Mouse (Mus musculus) forebrain, embryonic 15.5 days (tissue): Measurements from ENCODE around the gene Gm10197. TPM values are rescaled to one million over a fixed set of nuclear protein-coding genes. Genes with fewer than 3 reads are reported as not detected.
"Not testable (repeated sequence)": the region's sequence is repeated elsewhere in the genome, so short reads cannot be mapped to it uniquely, and the experiment has no call there.

Experiments used
- ATAC-seq: fragments of 200-750 bp; cut with Nextera tagmentation; replicated peaks from 2 replicates; pipeline ENCODE4 v1.8.0; 2017; ENCODE audit warnings: mild to moderate bottlenecking, moderate TSS enrichment, moderate library complexity
- H3K27ac ChIP-seq: fragments of 300-500 bp; sonication (generic); replicated peaks from 2 replicates; pipeline ENCODE4 v1.5.1; 2015; ENCODE audit warnings: mild to moderate bottlenecking, inconsistent platforms
- H3K27me3 ChIP-seq: fragments of 300-500 bp; sonication (generic); 2 replicates; pipeline ENCODE4 v1.6.1; 2015; ENCODE audit warnings: inconsistent platforms
- H3K36me3 ChIP-seq: fragments of 300-500 bp; sonication (generic); 2 replicates; pipeline ENCODE4 v1.6.1; 2015; ENCODE audit warnings: mild to moderate bottlenecking, inconsistent platforms
- H3K4me1 ChIP-seq: fragments of 300-500 bp; sonication (generic); 2 replicates; pipeline ENCODE4 v1.6.1; 2015; ENCODE audit warnings: inconsistent platforms
- H3K4me2 ChIP-seq: fragments of 300-500 bp; sonication (generic); replicated peaks from 2 replicates; pipeline ENCODE4 v1.6.1; 2015; ENCODE audit warnings: mild to moderate bottlenecking, inconsistent platforms
- H3K4me3 ChIP-seq: fragments of 300-500 bp; sonication (generic); 2 replicates; pipeline ENCODE4 v1.5.1; 2015; ENCODE audit warnings: mild to moderate bottlenecking, inconsistent platforms
- H3K9ac ChIP-seq: fragments of 300-500 bp; sonication (generic); replicated peaks from 2 replicates; pipeline ENCODE4 v1.6.1; 2015; ENCODE audit warnings: mild to moderate bottlenecking, inconsistent platforms
- H3K9me3 ChIP-seq: fragments of 300-500 bp; sonication (generic); 2 replicates; pipeline ENCODE4 v1.6.1; 2016; ENCODE audit warnings: inconsistent platforms
- WGBS: fragments of 180-500 bp; shearing (Covaris S2); methylation state at CpG from one replicate; pipeline ENCODE4 v1.1.7; 2015; ENCODE audit warnings: mixed read lengths; 5-methylcytosine and 5-hydroxymethylcytosine counted together
- polyA plus RNA-seq: library from polyadenylated mRNA; unstranded; fragments of >200 nt; fragmentation: Nextera tagmentation; extraction: Ambion mirVana; gene quantifications from 2 replicates; pipeline ENCODE4 v1.2.1, GENCODE M21; 2015

The Gm10197 gene
- polyA plus RNA-seq, 1 experiment from 2014 or later = not detected

DNA sequence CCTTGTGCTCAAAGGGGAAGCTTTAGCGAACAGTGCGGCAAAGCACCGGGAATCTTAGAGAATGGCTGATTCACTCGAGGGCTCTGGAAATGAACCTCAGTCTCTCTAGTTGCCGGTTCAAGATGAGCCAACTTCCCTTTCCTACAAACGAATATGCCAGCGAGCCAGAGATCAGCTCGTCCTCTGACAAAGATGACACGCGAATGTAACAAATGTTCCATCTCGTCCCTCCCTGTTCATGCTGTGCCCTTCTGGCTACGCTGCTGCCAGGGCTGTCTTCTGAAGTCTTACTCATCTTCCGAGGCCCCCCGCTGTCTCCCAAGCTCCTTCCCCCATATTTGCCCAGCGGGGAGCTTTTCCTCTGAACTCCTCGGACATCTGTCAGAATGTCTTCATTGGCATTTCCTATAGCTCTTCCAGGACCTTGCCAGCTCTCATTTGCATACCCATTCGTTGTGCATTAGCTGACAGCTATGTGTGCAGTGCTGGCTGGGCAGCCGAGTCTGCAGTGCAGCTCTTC is 33.3 kb upstream of the Gm10197 start:
- Histone ChIP-seq H3K36me3 (no peaks in the 10 kb centered on the region), H3K4me1 (no peaks in the 10 kb centered on the region), H3K4me2 (no peak overlapping the region), H3K27ac (no peak overlapping the region), H3K4me3 (no peak overlapping the region), H3K9ac (no peak overlapping the region), H3K9me3 (no peaks in the 10 kb centered on the region), H3K27me3 (no peaks in the 10 kb centered on the region)
- ATAC-seq = no peak
- 78% methylated on average over 18 of the region's 18 CpGs for WGBS

DNA sequence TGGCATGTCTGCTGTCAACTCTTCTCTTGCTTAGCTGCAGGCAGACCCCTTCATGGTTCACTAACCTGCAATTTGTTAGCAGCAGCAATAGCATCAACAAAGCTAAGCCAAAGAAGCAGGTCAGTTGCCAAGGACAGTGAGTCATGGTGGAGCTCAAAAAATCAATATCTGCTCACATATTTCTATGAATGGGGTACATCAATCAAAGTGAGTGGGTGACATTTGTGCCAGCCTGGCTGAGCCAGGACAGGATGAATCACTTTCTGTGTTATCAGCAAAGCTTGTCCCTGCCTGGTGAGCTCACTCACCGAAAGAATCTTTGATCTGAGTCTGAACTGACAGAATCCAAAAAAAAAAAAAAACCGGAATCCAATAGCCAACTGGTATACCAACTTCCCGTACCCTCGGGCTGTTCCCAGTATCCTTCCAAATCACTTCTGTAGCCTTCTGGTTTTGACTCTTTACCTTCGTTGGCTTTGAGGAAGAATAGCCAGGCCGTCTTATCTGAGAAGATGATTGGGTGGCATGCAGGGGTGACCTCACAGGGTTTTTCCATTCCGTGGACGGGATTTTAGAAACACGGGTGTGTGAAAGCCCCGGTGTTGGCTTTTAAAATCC is 32.8 kb upstream of the Gm10197 start:
- H3K27me3 ChIP-seq = no peaks in the 10 kb centered on the region
- ATAC-seq = no peak
- no peaks in the 10 kb centered on the region for H3K36me3 ChIP-seq
- WGBS = 92% methylated on average over 10 of the region's 10 CpGs
- no peak overlapping the region for H3K4me2 ChIP-seq
- H3K9me3 ChIP-seq = no peaks in the 10 kb centered on the region
- H3K4me3 ChIP-seq = no peak overlapping the region
- no peak overlapping the region for H3K27ac ChIP-seq
- no peaks in the 10 kb centered on the region for H3K4me1 ChIP-seq
- H3K9ac ChIP-seq = no peak overlapping the region

DNA sequence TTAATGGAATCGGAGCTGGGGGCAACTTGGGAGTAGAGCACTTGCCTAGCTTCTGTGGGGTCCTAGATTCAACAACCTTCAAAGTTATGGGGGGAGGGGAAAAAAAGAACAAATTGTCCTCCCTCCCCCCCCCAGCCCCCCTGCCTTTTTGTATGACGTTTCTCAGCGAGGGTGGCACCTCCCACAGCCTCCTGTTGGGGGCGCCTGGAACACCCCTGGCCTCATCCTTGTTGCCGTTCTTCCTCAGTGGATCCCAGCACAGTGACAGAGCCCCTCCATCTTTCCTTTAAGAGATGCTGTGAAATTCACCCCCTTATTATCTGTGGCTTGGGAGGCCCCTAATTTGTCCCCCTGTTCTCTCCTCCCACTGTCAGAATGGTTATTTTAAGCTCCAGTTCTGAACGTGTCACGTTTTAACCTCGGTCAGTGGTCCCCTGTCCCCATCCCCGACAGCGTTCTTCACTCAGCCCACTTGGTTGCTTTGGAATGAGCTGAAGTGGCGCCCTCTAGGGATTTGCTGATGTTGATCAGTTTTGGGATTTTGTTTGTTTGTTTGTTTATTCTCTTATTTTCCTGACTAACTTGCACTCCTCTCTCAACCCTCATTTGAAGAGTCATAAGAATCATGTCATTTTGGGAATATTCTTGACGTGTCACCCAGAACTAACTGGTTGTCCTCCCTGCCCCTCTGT is 31.3 kb upstream of the Gm10197 start:
- H3K27me3 ChIP-seq = no peaks in the 10 kb centered on the region
- 60% methylated on average over 12 of the region's 12 CpGs for WGBS
- no peak overlapping the region for H3K4me3 ChIP-seq
- H3K9ac ChIP-seq = no peak overlapping the region
- H3K4me1 ChIP-seq = no peaks in the 10 kb centered on the region
- H3K4me2 ChIP-seq = no peak overlapping the region
- ATAC-seq = no peak
- H3K27ac ChIP-seq = no peak overlapping the region
- H3K9me3 ChIP-seq = no peaks in the 10 kb centered on the region
- H3K36me3 ChIP-seq = no peaks in the 10 kb centered on the region

DNA sequence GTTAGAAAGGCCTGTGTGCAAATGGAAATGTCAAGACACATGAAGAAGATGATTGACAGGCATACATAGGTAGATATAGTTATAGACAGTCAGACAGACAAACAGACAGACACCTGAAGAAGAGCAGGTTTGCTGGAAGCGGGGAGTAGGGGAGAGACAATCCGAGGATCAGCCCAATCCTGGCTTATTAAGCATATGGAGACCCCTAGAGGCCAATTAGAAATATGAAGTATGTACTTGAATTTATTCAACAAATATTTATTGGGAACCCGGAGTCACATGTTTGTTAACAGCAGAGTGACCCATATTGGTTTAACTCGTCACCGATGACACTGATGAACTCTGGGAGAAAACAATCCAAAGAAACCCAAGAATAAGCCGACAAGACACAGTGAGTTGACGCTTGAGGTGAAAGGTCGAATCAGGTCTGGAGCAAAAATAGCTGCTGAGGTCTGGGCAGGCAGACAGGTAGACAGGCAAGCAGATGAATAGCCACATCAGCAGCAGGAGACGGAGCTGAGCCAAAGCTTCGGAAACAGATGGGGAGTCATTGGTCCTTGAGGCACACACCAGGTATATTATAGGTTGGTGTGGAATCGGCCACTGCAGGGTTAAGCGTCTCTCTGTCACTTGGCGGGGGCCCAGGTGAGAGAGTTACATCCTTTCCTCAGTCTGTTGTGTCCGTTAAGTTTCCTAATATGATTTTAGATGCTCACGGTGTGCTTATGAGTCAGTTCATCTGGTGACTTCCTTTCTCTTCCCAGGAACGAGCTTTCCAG is 29.0 kb upstream of the Gm10197 start:
- 87% methylated on average over 16 of the region's 16 CpGs for WGBS
- no peaks in the 10 kb centered on the region for H3K27me3 ChIP-seq
- no peak overlapping the region for H3K27ac ChIP-seq
- no peaks in the 10 kb centered on the region for H3K36me3 ChIP-seq
- no peaks in the 10 kb centered on the region for H3K4me1 ChIP-seq
- no peaks in the 10 kb centered on the region for H3K9me3 ChIP-seq
- H3K4me2 ChIP-seq = no peak overlapping the region
- no peak for ATAC-seq
- H3K4me3 ChIP-seq = no peak overlapping the region
- H3K9ac ChIP-seq = no peak overlapping the region

DNA sequence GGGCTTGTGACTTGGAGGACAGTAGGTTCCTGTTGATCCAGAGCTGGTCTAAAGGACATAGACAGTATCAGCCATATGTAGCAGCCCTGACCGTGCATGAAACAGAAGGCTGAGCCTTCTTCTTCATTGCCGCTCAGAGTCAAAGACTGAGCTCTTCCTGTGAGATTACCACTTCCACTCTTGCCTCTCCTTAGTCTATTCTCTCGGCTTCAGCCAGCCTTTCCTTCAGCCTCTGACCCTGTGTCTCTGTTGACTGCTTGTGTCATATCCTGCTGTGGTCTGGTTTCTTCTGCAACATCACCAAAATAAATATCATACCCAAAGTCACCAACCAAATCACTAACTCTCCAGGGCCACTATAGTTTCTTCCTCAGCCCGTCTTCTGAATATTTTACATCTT is 27.6 kb upstream of the Gm10197 start:
- Histone ChIP-seq H3K36me3 (no peaks in the 10 kb centered on the region), H3K4me3 (no peak overlapping the region), H3K9ac (no peak overlapping the region), H3K9me3 (no peaks in the 10 kb centered on the region), H3K4me1 (no peaks in the 10 kb centered on the region), H3K27ac (no peak overlapping the region), H3K27me3 (no peaks in the 10 kb centered on the region), H3K4me2 (no peak overlapping the region)
- WGBS = 91% methylated on average over 4 of the region's 4 CpGs
- ATAC-seq = no peak

DNA sequence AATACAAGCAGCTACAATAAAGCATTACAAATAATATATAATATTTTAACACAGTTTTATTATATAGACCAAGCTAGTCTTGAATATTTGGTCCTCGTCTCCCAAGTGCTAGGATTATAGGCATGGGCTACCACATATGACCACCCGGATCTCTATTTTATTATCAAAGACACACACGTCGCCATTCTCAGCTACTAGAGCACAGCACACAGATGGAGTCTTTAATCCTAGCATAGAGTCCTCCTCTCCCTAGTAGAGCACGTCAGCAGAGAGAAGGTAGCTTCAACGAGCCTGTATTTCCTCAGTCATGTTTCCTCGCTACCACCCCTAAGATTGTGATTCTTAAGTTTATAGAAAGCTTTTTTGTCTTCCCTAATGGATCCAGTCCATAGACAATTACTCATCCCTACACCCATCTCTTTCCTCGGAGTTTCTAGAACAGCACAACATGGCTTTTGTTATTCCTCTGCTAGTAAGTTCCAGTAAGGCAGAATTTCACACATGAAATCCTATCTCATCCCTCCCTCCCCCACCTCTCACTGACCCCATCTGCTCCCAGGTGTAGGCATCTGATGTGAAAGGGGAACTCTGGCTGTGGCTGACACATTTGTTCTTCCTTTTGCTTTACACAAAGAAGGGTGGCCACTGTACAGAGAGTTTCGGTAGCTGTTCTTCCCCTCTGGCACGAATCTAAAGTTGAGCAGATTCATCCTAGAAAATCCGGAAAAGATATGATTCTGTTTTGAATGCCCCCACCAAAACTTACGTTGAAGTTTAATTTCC is 26.1 kb upstream of the Gm10197 start:
- Histone ChIP-seq H3K27ac (no peak overlapping the region), H3K27me3 (no peaks in the 10 kb centered on the region), H3K4me1 (no peaks in the 10 kb centered on the region), H3K9ac (no peak overlapping the region), H3K9me3 (no peaks in the 10 kb centered on the region), H3K36me3 (no peaks in the 10 kb centered on the region), H3K4me2 (no peak overlapping the region), H3K4me3 (no peak overlapping the region)
- ATAC-seq = no peak
- WGBS = 86% methylated on average over 12 of the region's 12 CpGs

DNA sequence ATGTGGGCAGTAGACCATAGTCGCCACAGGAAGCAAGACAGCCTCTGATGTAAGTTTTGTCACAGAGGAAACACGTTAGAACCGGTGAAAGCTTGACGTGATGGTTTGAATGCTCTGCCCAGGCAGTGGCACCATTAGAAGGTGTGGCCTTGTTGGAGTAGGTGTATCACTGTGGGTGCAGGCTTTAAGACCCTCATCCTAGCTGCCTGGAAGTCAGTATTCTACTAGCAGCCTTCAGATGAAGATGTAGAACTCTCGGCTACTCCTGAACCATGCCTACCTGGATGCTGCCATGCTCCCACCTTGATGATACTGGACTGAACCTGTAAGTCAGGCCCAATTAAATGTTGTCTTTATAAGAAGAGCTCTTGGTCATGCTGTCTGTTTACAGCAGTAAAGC is 24.2 kb upstream of the Gm10197 start:
- not testable (repeated sequence) for H3K9ac ChIP-seq, H3K4me3 ChIP-seq, H3K27me3 ChIP-seq, H3K27ac ChIP-seq, H3K4me1 ChIP-seq, H3K9me3 ChIP-seq, ATAC-seq, H3K4me2 ChIP-seq, H3K36me3 ChIP-seq
- 46% methylated on average over 5 of the region's 5 CpGs for WGBS

DNA sequence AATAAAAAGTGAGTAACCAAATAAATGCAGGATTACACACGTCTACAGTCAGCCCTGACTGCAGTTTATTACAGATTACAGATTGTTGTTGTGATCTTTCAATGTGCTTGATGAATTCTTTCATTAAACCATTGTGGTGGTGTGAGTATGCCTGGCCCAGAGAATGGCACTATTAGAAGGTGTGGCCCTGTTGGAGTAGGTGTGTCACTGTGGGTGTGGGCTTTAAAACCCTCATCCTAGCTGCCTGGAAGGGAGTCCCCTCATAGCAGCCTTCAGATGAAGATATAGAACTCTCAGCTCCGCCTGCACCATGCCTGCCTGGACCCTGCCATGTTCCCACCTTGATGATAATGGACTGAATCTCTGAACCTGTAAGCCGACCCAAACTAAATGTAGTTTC is 23.4 kb upstream of the Gm10197 start:
- H3K27ac ChIP-seq, H3K36me3 ChIP-seq, H3K4me2 ChIP-seq, H3K9me3 ChIP-seq, H3K9ac ChIP-seq, H3K27me3 ChIP-seq, H3K4me1 ChIP-seq, H3K4me3 ChIP-seq, ATAC-seq: not testable (repeated sequence)
- WGBS = 68% methylated on average over 3 of the region's 3 CpGs

DNA sequence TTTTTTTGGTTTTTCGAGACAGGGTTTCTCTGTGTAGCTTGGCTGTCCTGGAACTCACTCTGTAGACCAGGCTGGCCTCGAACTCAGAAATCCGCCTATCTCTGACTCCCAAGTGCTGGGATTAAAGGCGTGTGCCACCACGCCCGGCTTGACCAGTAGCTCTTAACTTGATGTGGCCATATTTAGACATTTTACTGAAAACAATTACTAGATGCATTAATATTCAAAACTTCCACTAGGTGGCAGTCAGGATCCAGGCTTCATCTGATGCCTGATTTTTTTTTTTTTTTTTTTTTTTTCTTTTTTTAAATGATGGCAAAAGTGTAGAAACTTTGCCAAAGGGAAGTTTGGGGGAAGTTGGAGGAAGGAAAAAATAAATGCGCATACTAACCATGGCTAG is 23.0 kb upstream of the Gm10197 start:
- 17% methylated on average over 7 of the region's 7 CpGs for WGBS
- no peak for ATAC-seq

DNA sequence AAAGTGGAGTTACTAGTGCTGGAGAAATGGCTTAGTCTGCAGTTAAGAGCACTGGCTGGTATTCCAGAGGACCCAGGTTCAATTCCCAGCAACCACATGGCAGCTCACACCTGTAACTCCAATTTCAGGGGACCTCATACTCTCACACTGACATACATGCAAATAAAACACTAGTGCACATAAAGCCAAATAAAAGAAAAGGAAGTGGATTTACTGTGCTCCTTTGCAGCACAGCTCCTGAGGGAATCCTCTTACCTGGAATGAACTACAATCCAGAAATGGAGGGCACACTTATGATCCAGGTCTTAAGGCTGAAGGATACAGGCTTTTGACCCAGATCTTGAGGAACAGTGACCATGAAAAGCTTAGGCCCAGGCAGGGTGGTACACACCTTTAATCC is 22.1 kb upstream of the Gm10197 start:
- Histone ChIP-seq H3K4me1 (peaks cover 17% of the 10 kb centered on the region), H3K9ac (no peak overlapping the region), H3K36me3 (peaks cover 4% of the 10 kb centered on the region), H3K4me3 (no peak overlapping the region), H3K27me3 (no peaks in the 10 kb centered on the region), H3K9me3 (no peaks in the 10 kb centered on the region), H3K27ac (no peak overlapping the region), H3K4me2 (no peak overlapping the region)
- ATAC-seq = no peak

More for the DNA sequence above, 23.0 kb upstream of the Gm10197 start:
- Histone ChIP-seq H3K36me3 (no peaks in the 10 kb centered on the region), H3K9me3 (no peaks in the 10 kb centered on the region), H3K4me2 (no peak overlapping the region), H3K4me3 (no peak overlapping the region), H3K9ac (no peak overlapping the region), H3K4me1 (peaks cover 10% of the 10 kb centered on the region), H3K27ac (no peak overlapping the region), H3K27me3 (no peaks in the 10 kb centered on the region)

DNA sequence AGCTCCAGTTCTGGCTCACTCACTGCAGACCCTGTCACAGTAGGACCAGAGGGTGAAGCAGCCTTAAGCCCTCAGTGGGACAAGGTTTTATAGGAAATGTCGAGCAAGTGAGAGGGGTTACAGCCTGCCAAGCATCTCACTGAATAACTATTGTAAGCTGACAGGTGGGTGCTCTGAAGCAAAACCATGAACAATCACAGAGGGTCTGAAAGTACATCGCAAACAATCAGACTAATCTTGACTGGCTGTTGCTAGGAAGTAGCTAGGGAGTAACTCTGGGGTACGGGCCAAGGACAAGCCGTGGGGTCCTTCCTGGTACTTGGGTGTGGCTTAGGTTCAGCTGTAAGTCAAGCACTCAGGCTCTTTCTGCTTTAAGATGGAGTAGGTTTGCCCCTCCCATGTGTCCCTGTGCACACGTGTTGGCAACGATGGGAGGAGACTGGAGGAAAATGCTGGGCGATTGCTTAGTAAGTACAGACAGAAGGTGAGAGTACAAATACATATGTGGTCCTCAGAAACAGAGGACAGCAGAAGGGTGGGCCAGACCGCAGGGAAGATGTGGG is 21.3 kb upstream of the Gm10197 start:
- no peak overlapping the region for H3K4me3 ChIP-seq
- H3K4me2 ChIP-seq = no peak overlapping the region
- peaks cover 22% of the 10 kb centered on the region for H3K4me1 ChIP-seq
- H3K27ac ChIP-seq = no peak overlapping the region
- peaks cover 12% of the 10 kb centered on the region for H3K36me3 ChIP-seq
- H3K9me3 ChIP-seq = no peaks in the 10 kb centered on the region
- no peaks in the 10 kb centered on the region for H3K27me3 ChIP-seq
- no peak for ATAC-seq
- WGBS = 70% methylated on average over 8 of the region's 8 CpGs
- no peak overlapping the region for H3K9ac ChIP-seq
